Mouse (Mus musculus) heart, adult 2 months (tissue): ENCODE results near the gene Gsk3b.
"Not testable (repeated sequence)": the region's sequence is repeated elsewhere in the genome, so short reads cannot be mapped to it uniquely, and the experiment has no call there.

Source experiments
- CTCF ChIP-seq: fragments of 200-600 bp; IDR thresholded peaks from 2 replicates; pipeline ENCODE4 v1.8.1; 2022; ENCODE audit warnings: antibody characterized with exemption, mild to moderate bottlenecking, moderate library complexity
- POLR2A ChIP-seq: fragments of 200-500 bp; IDR thresholded peaks from 2 replicates; pipeline ENCODE4 v1.6.1; 2011; ENCODE audit warnings: mild to moderate bottlenecking, low read depth, low read length, control low read depth; ENCODE audit not compliant: insufficient read depth

GRCm38 (mm10) chr16:38222491-38222890, 133.7 kb downstream of the Gsk3b start:
- TF ChIP-seq POLR2A, CTCF: not testable (repeated sequence)
